Comparison of ENCODE assay signal across 9 mouse cellular contexts in the genomic region with DNA sequence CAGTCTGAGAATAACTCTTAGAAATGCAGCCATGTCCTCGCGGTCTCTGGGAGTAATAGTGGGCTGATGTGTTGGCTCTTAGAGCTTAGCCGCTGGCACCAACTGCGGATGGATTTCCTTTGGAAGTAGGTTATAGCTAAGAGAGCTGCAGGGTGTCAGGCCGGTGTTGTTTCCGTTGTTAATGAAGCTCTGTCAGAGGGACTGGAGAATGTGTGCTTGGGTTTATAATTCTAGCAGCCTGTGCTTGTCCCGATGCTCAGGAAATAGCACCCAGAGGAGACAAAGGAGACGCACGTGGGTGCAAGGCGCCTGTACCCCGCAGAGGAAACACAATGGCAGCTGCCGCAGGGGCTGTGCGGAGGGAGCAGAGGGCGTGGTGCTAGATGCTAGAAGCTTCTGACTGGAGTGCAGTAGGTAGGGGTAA. TPM values are rescaled to one million over a fixed set of nuclear protein-coding genes. Genes with fewer than 3 reads are reported as not detected.
A peak's percentile ranks its signal among the peaks of the same experiment; 100 is the strongest.
DNase-seq lines count a peak whose midpoint lies in the region; ATAC-seq and TF ChIP-seq lines count a peak whose summit lies in the region.
"Had no signal": no experiment of that assay in that cellular context is flagged by ENCODE, and none has a peak within 500 bp of the region (broad histone marks: within the 10 kb centered on the region; RNA-seq: fewer than 3 reads in every experiment).

No protein-coding gene starts in this region.

- H3K36me3 ChIP-seq in forebrain, postnatal 0 days (ENCODE audit: insufficient read depth), result no peaks in the 10 kb centered on the region
- no peaks in the 10 kb centered on the region; the same call in 1 of the 2 replicates for H3K36me3 ChIP-seq in midbrain, embryonic 13.5 days

- H3K4me1 ChIP-seq in forebrain, postnatal 0 days (ENCODE audit: insufficient read depth), result peaks cover 17% of the 10 kb centered on the region
- H3K4me1 ChIP-seq in midbrain, embryonic 13.5 days (replicated peaks), result peaks cover 53% of the 10 kb centered on the region

- peak; percentile 57 for DNase-seq in Muller cell, postnatal 12 days (ENCODE audit: inconsistent ontology term)
- peak; percentile 33 to 41 for DNase-seq in cerebellum, adult 18-20 months
- DNase-seq in forebrain, postnatal 0 days, result peak; percentile 86
- peak; percentile 69 to 74 for DNase-seq in layer of hippocampus, adult 8-10 months (ENCODE audit: low spot score in 2 of 2)
- peak; percentile 5 to 14 for DNase-seq in thymus, adult 18-20 months
- no peak for DNase-seq in yolk sac, embryonic 10.5 days (ENCODE audit: low spot score)
- DNase-seq in testis, postnatal 10 days (ENCODE audit: low spot score), result no peak

- no peak for TF ChIP-seq CTCF in forebrain, postnatal 0 days (IDR thresholded peaks at IDR 0.05; ENCODE audit: low read depth)

- ATAC-seq in forebrain, postnatal 0 days, result peak; percentile 94
- ATAC-seq in midbrain, embryonic 13.5 days, result peak; percentile 76

- H3K4me2 ChIP-seq in forebrain, postnatal 0 days (ENCODE audit: low read depth), result peak overlapping the region; percentile 38
- H3K4me2 ChIP-seq in midbrain, embryonic 13.5 days (replicated peaks), result peak overlapping the region; percentile 38

- H3K4me3 ChIP-seq in forebrain, postnatal 0 days (ENCODE audit: low read depth, low read length), result no peak overlapping the region
- no peak overlapping the region for H3K4me3 ChIP-seq in midbrain, embryonic 13.5 days (replicated peaks)

- no peaks in the 10 kb centered on the region for H3K9me3 ChIP-seq in forebrain, postnatal 0 days (ENCODE audit: low read length)
- no peaks in the 10 kb centered on the region for H3K9me3 ChIP-seq in midbrain, embryonic 13.5 days

- WGBS in forebrain, postnatal 0 days, result 3% methylated on average over 14 of the region's 14 CpGs
- 12% methylated on average over 14 of the region's 14 CpGs for WGBS in midbrain, embryonic 13.5 days

- H3K27me3 ChIP-seq in forebrain, postnatal 0 days (ENCODE audit: insufficient read depth, low read length), result no peaks in the 10 kb centered on the region
- no peaks in the 10 kb centered on the region for H3K27me3 ChIP-seq in midbrain, embryonic 13.5 days

- peak overlapping the region; percentile 91 for H3K27ac ChIP-seq in forebrain, postnatal 0 days (ENCODE audit: low read depth, low read length)
- peak overlapping the region; percentile 91 for H3K27ac ChIP-seq in midbrain, embryonic 13.5 days

- H3K9ac ChIP-seq in forebrain, postnatal 0 days, result peak overlapping the region; percentile 45
- peak overlapping the region; percentile 54 for H3K9ac ChIP-seq in midbrain, embryonic 13.5 days (replicated peaks)

RNA-seq across cellular contexts. Expression of gene Gm21954, which starts 56.5 kb away (rescaled TPM):
- not detected in 2 replicates for total RNA-seq in forebrain, postnatal 0 days (2014; rRNA removed)
- polyA plus RNA-seq in forebrain, postnatal 0 days (2015; fragmentation: Nextera tagmentation; extraction: Ambion mirVana), result not detected in 2 replicates
- not detected for total RNA-seq in layer of hippocampus, adult 8-10 months (2022)
- not detected in 2 replicates for polyA plus RNA-seq in midbrain, embryonic 13.5 days (2015; fragmentation: Nextera tagmentation; extraction: Ambion mirVana)
- polyA plus RNA-seq: large intestine, adult 2 months had no signal

Comparison
In these comparisons a context has a peak if more than half of its experiments do, and no peak if none do; other contexts are left out.
1. DNase-seq: peak in Muller cell, postnatal 12 days (single experiment), cerebellum, adult 18-20 months (2 of 2), forebrain, postnatal 0 days (single experiment), layer of hippocampus, adult 8-10 months (2 of 2) and thymus, adult 18-20 months (2 of 2); none in yolk sac, embryonic 10.5 days (single experiment) and testis, postnatal 10 days (single experiment).